Mouse (Mus musculus) hindbrain, embryonic 10.5 days (tissue): Measurements from ENCODE around the gene Hykk. TPM values are rescaled to one million over a fixed set of nuclear protein-coding genes. Genes with fewer than 3 reads are reported as not detected.

ENCODE experiments used
- DNase-seq: peaks from one replicate; pipeline ENCODE4 v3.0.0-alpha.2; 2017; ENCODE audit warnings: low spot score
- H3K27ac ChIP-seq: fragments of 300-500 bp; sonication (generic); 2 replicates; pipeline ENCODE4 v1.5.1; 2016; ENCODE audit warnings: mild to moderate bottlenecking, moderate library complexity
- H3K27me3 ChIP-seq: fragments of 300-500 bp; sonication (generic); 2 replicates; pipeline ENCODE4 v1.6.1; 2016; ENCODE audit warnings: mild to moderate bottlenecking; ENCODE audit not compliant: poor library complexity, insufficient read depth, severe bottlenecking
- H3K36me3 ChIP-seq: fragments of 300-500 bp; sonication (generic); 2 replicates; pipeline ENCODE4 v1.6.1; 2016; ENCODE audit warnings: mild to moderate bottlenecking, moderate library complexity
- H3K4me1 ChIP-seq: fragments of 300-500 bp; sonication (generic); replicated peaks from 2 replicates; pipeline ENCODE4 v1.6.1; 2016; ENCODE audit warnings: mild to moderate bottlenecking
- H3K4me3 ChIP-seq: fragments of 300-500 bp; sonication (generic); 2 replicates; pipeline ENCODE4 v1.5.1; 2016; ENCODE audit warnings: mild to moderate bottlenecking, moderate library complexity
- H3K9me3 ChIP-seq: fragments of 300-500 bp; sonication (generic); 2 replicates; pipeline ENCODE4 v1.6.1; 2016; ENCODE audit warnings: mild to moderate bottlenecking, moderate library complexity
- WGBS: fragments of 180-500 bp; shearing (Covaris S2); methylation state at CpG from one replicate; pipeline ENCODE4 v1.1.7; 2016; 5-methylcytosine and 5-hydroxymethylcytosine counted together
- polyA plus RNA-seq: library from polyadenylated mRNA; unstranded; fragments of >200 nt; fragmentation: Nextera tagmentation; extraction: Ambion mirVana; gene quantifications from 2 replicates; pipeline ENCODE4 v1.2.1, GENCODE M21; 2016

Hykk gene
- polyA plus RNA-seq, 1 experiment from 2014 or later: 4.7 TPM

DNA sequence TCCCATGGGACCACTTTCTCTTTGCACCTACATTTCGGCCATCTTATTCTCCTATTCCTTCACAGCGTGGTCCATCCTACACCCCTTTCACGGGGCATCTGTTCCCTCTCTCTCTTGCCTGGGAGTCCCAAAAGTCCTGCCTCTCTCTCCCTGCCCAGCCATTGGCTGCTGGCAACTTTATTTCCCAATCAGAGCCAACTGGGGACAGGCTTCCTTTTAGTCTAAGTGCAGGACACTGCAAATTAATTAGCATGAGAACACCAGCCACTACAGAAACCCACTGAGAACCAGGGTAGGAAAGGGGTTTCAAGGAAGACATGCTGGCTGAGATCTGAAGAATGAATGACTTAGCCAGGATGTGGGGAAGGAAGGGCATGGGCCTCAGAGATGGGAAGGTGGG is 77.3 kb downstream of the Hykk start:
- 38% methylated on average over 3 of the region's 3 CpGs for WGBS
- H3K27ac ChIP-seq: no peak overlapping the region

DNA sequence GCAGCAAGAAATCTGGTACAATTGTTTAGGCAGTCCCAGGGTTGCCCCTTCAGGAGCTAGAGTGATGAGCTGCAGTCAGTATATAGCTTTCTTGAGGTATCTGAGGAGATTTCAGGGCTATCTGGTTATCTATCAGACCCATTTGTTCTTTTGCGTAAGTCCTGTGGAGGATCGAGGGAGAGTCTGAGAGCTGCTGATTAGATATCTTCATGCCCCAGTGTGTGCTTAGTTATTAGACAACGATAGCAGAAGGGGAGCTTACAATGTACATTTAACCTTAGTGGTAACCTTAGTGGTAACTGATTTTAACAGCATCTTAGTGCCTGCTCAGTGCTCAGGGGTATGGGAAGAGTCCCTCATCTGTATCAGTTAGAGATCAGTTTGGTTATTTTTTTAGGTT is 78.6 kb downstream of the Hykk start:
- no peaks in the 10 kb centered on the region for H3K4me1 ChIP-seq
- no peaks in the 10 kb centered on the region for H3K27me3 ChIP-seq
- no peaks in the 10 kb centered on the region for H3K36me3 ChIP-seq
- no peak overlapping the region for H3K4me3 ChIP-seq
- H3K27ac ChIP-seq: no peak overlapping the region
- no peak for DNase-seq
- 85% methylated on average over 3 of the region's 3 CpGs for WGBS
- no peaks in the 10 kb centered on the region for H3K9me3 ChIP-seq

More for the DNA sequence above, 77.3 kb downstream of the Hykk start:
- H3K9me3 ChIP-seq: no peaks in the 10 kb centered on the region
- no peak overlapping the region for H3K4me3 ChIP-seq
- no peaks in the 10 kb centered on the region for H3K27me3 ChIP-seq
- H3K36me3 ChIP-seq: no peaks in the 10 kb centered on the region
- DNase-seq: no peak
- H3K4me1 ChIP-seq: no peaks in the 10 kb centered on the region

Other genes starting within 250 kb of the Hykk start
- 4.5 and 4.7 TPM in 2 replicates for gene Dnaja4, start 218.4 kb upstream of the Hykk start, polyA plus RNA-seq
- 150 and 174 TPM in 2 replicates for gene Wdr61, start 182.8 kb upstream of the Hykk start, polyA plus RNA-seq
- gene Crabp1, start 152.5 kb upstream of the Hykk start, polyA plus RNA-seq: 1,866 and 1,915 TPM in 2 replicates
- 41.6 and 44.1 TPM in 2 replicates for gene Ireb2, start 53.5 kb upstream of the Hykk start, polyA plus RNA-seq
- 319 and 324 TPM in 2 replicates for gene Psma4, start 33.5 kb downstream of the Hykk start, polyA plus RNA-seq
- 0.69 and 1.0 TPM in 2 replicates for gene AY074887, start 33.7 kb downstream of the Hykk start, polyA plus RNA-seq
- gene Chrna5, start 63.6 kb downstream of the Hykk start, polyA plus RNA-seq: 2.3 and 3.4 TPM in 2 replicates
- 13.7 and 17.3 TPM in 2 replicates for gene Chrna3, start 109.3 kb downstream of the Hykk start, polyA plus RNA-seq
- 3.2 and 4.4 TPM in 2 replicates for gene Chrnb4, start 131.5 kb downstream of the Hykk start, polyA plus RNA-seq
- gene Ube2q2, start 231.6 kb downstream of the Hykk start, polyA plus RNA-seq: 39.5 and 41.2 TPM in 2 replicates